Mouse (Mus musculus) lung, adult 2 months (tissue): Measurements from ENCODE around the gene Gtf3c5.

ENCODE experiments used
- CTCF ChIP-seq: fragments of 200-500 bp; IDR thresholded peaks from 2 replicates; pipeline ENCODE4 v1.5.1; 2011; ENCODE audit warnings: mild to moderate bottlenecking, low read length, control low read depth; ENCODE audit not compliant: insufficient read depth
- POLR2A ChIP-seq: fragments of 200-500 bp; IDR thresholded peaks from 2 replicates; pipeline ENCODE4 v1.6.1; 2011; ENCODE audit warnings: low read depth, mild to moderate bottlenecking, control low read depth, low read length, borderline replicate concordance; ENCODE audit errors: extremely low read depth

GRCm38 (mm10) chr2:28632626-28633025 is 49.1 kb upstream of the Gtf3c5 start:
- no peak for TF ChIP-seq POLR2A
- no peak for TF ChIP-seq CTCF
